In genomic region chr8:11730271-11730940, GRCm38 (mm10) we compare ENCODE assay signal across 11 mouse cellular contexts. TPM values are rescaled to one million over a fixed set of nuclear protein-coding genes. Genes with fewer than 3 reads are reported as not detected.
DNase-seq lines count a peak whose midpoint lies in the region; ATAC-seq lines count a peak whose summit lies in the region.
"Had no signal": no experiment of that assay in that cellular context is flagged by ENCODE, and none has a peak within 500 bp of the region (broad histone marks: within the 10 kb centered on the region; RNA-seq: fewer than 3 reads in every experiment).

No protein-coding gene starts in this region.

- peak overlapping the region in 1 of 2 experiments; percentile 12; a peak in 1 of 4 replicates for H3K27ac ChIP-seq in heart, embryonic 14.5 days (replicated peaks in 1 of 2; ENCODE audit: control insufficient read depth in 1 of 2, insufficient read depth in 1 of 2, low read depth in 2 of 2, low read length in 2 of 2)
- H3K27ac ChIP-seq in embryonic facial prominence, embryonic 13.5 days, result peak overlapping the region; percentile 86
- H3K27ac ChIP-seq in hindbrain, embryonic 16.5 days (ENCODE audit: low read depth, low read length), result no peak overlapping the region
- H3K27ac ChIP-seq in midbrain, embryonic 13.5 days, result no peak overlapping the region
- H3K27ac ChIP-seq: stomach, embryonic 15.5 days had no signal

- 0 out of 4 replicates have a peak overlapping the region, but pooled peaks of 1 of the 2 experiments have one; percentile 1 for H3K4me3 ChIP-seq in heart, embryonic 14.5 days (ENCODE audit: control insufficient read depth in 1 of 2, insufficient read depth in 1 of 2, low read depth in 1 of 2, low read length in 2 of 2)
- 0 out of 2 replicates have a peak overlapping the region, but pooled peaks have one; percentile 8 for H3K4me3 ChIP-seq in embryonic facial prominence, embryonic 13.5 days
- peak overlapping the region; percentile 78 for H3K4me3 ChIP-seq in hindbrain, embryonic 16.5 days (ENCODE audit: low read length)
- H3K4me3 ChIP-seq in midbrain, embryonic 13.5 days (replicated peaks), result peak overlapping the region; percentile 73
- H3K4me3 ChIP-seq: stomach, embryonic 15.5 days had no signal

- 0 out of 2 replicates have a peak, but pooled peaks cover 11% of the 10 kb centered on the region for H3K36me3 ChIP-seq in heart, embryonic 14.5 days (ENCODE audit: control insufficient read depth, insufficient read depth, low read length)
- no peaks in the 10 kb centered on the region for H3K36me3 ChIP-seq in embryonic facial prominence, embryonic 13.5 days
- H3K36me3 ChIP-seq in hindbrain, embryonic 16.5 days (ENCODE audit: control insufficient read depth, insufficient read depth, low read length), result no peaks in the 10 kb centered on the region
- peaks cover 14% of the 10 kb centered on the region for H3K36me3 ChIP-seq in midbrain, embryonic 13.5 days
- H3K36me3 ChIP-seq: stomach, embryonic 15.5 days had no signal

- no peak for ATAC-seq in heart, embryonic 14.5 days (ENCODE audit: insufficient number of reproducible peaks, insufficient read depth, low FRiP score, low read depth)
- ATAC-seq in embryonic facial prominence, embryonic 13.5 days (ENCODE audit: insufficient number of reproducible peaks, insufficient read depth, low FRiP score, low TSS enrichment, low read depth), result no peak
- ATAC-seq in hindbrain, embryonic 16.5 days, result no peak
- no peak for ATAC-seq in midbrain, embryonic 13.5 days
- ATAC-seq: activated CD4-positive, CD25-positive, alpha-beta regulatory T cell, adult 4 months had no signal

- WGBS in heart, embryonic 14.5 days, result 54% methylated on average over 12 of the region's 12 CpGs
- WGBS in embryonic facial prominence, embryonic 13.5 days, result 25% methylated on average over 12 of the region's 12 CpGs
- 55% methylated on average over 12 of the region's 12 CpGs for WGBS in hindbrain, embryonic 16.5 days
- WGBS in midbrain, embryonic 13.5 days, result 72% methylated on average over 12 of the region's 12 CpGs

- H3K4me1 ChIP-seq in heart, embryonic 14.5 days (ENCODE audit: control insufficient read depth in 2 of 2, insufficient read depth in 2 of 2, low read length in 2 of 2), result peaks cover 19 to 31% of the 10 kb centered on the region in 2 experiments
- H3K4me1 ChIP-seq in embryonic facial prominence, embryonic 13.5 days, result peaks cover 37% of the 10 kb centered on the region
- H3K4me1 ChIP-seq in hindbrain, embryonic 16.5 days (ENCODE audit: control insufficient read depth, insufficient read depth, low read depth, low read length), result peaks cover 18% of the 10 kb centered on the region
- peaks cover 41% of the 10 kb centered on the region for H3K4me1 ChIP-seq in midbrain, embryonic 13.5 days (replicated peaks)

- H3K4me2 ChIP-seq in heart, embryonic 14.5 days (ENCODE audit: low read length), result peak overlapping the region; percentile 81
- H3K4me2 ChIP-seq in embryonic facial prominence, embryonic 13.5 days, result peak overlapping the region; percentile 89
- peak overlapping the region; percentile 77 for H3K4me2 ChIP-seq in hindbrain, embryonic 16.5 days (ENCODE audit: low read length)
- peak overlapping the region; percentile 83 for H3K4me2 ChIP-seq in midbrain, embryonic 13.5 days (replicated peaks)
- H3K4me2 ChIP-seq: stomach, embryonic 15.5 days had no signal

- peak overlapping the region; percentile 46; the same call in 1 of the 2 replicates for H3K9ac ChIP-seq in heart, embryonic 14.5 days (ENCODE audit: low read length)
- H3K9ac ChIP-seq in embryonic facial prominence, embryonic 13.5 days, result peak overlapping the region; percentile 49
- peak overlapping the region; percentile 15; the same call in 1 of the 2 replicates for H3K9ac ChIP-seq in hindbrain, embryonic 16.5 days (ENCODE audit: low read depth, low read length)
- H3K9ac ChIP-seq in midbrain, embryonic 13.5 days (replicated peaks), result peak overlapping the region; percentile 95; the same call in 1 of the 2 replicates
- H3K9ac ChIP-seq: stomach, embryonic 15.5 days had no signal

- H3K27me3 ChIP-seq in heart, embryonic 14.5 days (ENCODE audit: control insufficient read depth, insufficient read depth, low read length), result peaks cover 19% of the 10 kb centered on the region; the same call in 1 of the 2 replicates
- H3K27me3 ChIP-seq in embryonic facial prominence, embryonic 13.5 days, result peaks cover 33% of the 10 kb centered on the region
- H3K27me3 ChIP-seq in hindbrain, embryonic 16.5 days (replicated peaks; ENCODE audit: control insufficient read depth, insufficient read depth, low read length), result no peaks in the 10 kb centered on the region
- H3K27me3 ChIP-seq in midbrain, embryonic 13.5 days, result peaks cover 9% of the 10 kb centered on the region

- no peaks in the 10 kb centered on the region for H3K9me3 ChIP-seq in heart, embryonic 14.5 days (ENCODE audit: control insufficient read depth, low read length)
- no peaks in the 10 kb centered on the region for H3K9me3 ChIP-seq in embryonic facial prominence, embryonic 13.5 days
- no peaks in the 10 kb centered on the region for H3K9me3 ChIP-seq in hindbrain, embryonic 16.5 days (ENCODE audit: control insufficient read depth, low read length)
- no peaks in the 10 kb centered on the region for H3K9me3 ChIP-seq in midbrain, embryonic 13.5 days
- H3K9me3 ChIP-seq: stomach, embryonic 15.5 days had no signal

- DNase-seq in heart, adult 9 months (ENCODE audit: low spot score in 2 of 2), result no peak
- DNase-seq in spleen, adult 12 weeks (ENCODE audit: low spot score), result no peak
- DNase-seq in thymus, adult 18-20 months, result no peak
- no peak for DNase-seq in layer of hippocampus, adult 18-20 months (ENCODE audit: low spot score in 2 of 2)

RNA-seq across cellular contexts. Expression of gene Arhgef7, which starts 2.9 kb away (rescaled TPM):
- polyA plus RNA-seq in heart, embryonic 14.5 days (2014; fragmentation: Nextera tagmentation; extraction: Ambion mirVana), result 67.5 and 72.1 TPM in 2 replicates
- 43.4 and 48.5 TPM in 2 replicates for polyA plus RNA-seq in embryonic facial prominence, embryonic 13.5 days (2015; fragmentation: Nextera tagmentation; extraction: Ambion mirVana)
- 57.4 and 68.5 TPM in 2 replicates for polyA plus RNA-seq in hindbrain, embryonic 16.5 days (2015; fragmentation: Nextera tagmentation; extraction: Ambion mirVana)
- polyA plus RNA-seq in midbrain, embryonic 13.5 days (2015; fragmentation: Nextera tagmentation; extraction: Ambion mirVana), result 60.8 and 66.3 TPM in 2 replicates
- total RNA-seq in layer of hippocampus, adult 18-20 months (2021), result 100 to 1,000 TPM; 107 to 109 TPM

RNA-seq across cellular contexts. Expression of gene 1700016D06Rik, which starts 29.5 kb away (rescaled TPM):
- not detected in 2 replicates for polyA plus RNA-seq in heart, embryonic 14.5 days (2014; fragmentation: Nextera tagmentation; extraction: Ambion mirVana)
- polyA plus RNA-seq in embryonic facial prominence, embryonic 13.5 days (2015; fragmentation: Nextera tagmentation; extraction: Ambion mirVana), result not detected in 2 replicates
- polyA plus RNA-seq in hindbrain, embryonic 16.5 days (2015; fragmentation: Nextera tagmentation; extraction: Ambion mirVana), result 0.22 TPM in 1 of 2 replicates, not detected in the other
- polyA plus RNA-seq in midbrain, embryonic 13.5 days (2015; fragmentation: Nextera tagmentation; extraction: Ambion mirVana), result 0.12 TPM in 1 of 2 replicates, not detected in the other
- total RNA-seq in layer of hippocampus, adult 18-20 months (2021), result not detected
- total RNA-seq: left cerebral cortex, adult 8-10 months had no signal
- polyA plus RNA-seq: stomach, embryonic 15.5 days had no signal

Comparison
In these comparisons a context has a peak if more than half of its experiments do, and no peak if none do; other contexts are left out.
1. H3K9ac ChIP-seq: peak in every context shown above with its lines; median percentile 95 in midbrain, embryonic 13.5 days; 49 in embryonic facial prominence, embryonic 13.5 days; 46 in heart, embryonic 14.5 days; 15 in hindbrain, embryonic 16.5 days.